Mouse (Mus musculus): ENCODE measurements around the gene Tmem140. TPM values are rescaled to one million over a fixed set of nuclear protein-coding genes. Genes with fewer than 3 reads are reported as not detected.
A peak's percentile ranks its signal among the peaks of the same experiment; 100 is the strongest.

Tmem140 gene
- 6.2 and 7.3 TPM in 2 replicates for polyA plus RNA-seq (2015; fragmentation: Nextera tagmentation; extraction: Ambion mirVana)

DNA sequence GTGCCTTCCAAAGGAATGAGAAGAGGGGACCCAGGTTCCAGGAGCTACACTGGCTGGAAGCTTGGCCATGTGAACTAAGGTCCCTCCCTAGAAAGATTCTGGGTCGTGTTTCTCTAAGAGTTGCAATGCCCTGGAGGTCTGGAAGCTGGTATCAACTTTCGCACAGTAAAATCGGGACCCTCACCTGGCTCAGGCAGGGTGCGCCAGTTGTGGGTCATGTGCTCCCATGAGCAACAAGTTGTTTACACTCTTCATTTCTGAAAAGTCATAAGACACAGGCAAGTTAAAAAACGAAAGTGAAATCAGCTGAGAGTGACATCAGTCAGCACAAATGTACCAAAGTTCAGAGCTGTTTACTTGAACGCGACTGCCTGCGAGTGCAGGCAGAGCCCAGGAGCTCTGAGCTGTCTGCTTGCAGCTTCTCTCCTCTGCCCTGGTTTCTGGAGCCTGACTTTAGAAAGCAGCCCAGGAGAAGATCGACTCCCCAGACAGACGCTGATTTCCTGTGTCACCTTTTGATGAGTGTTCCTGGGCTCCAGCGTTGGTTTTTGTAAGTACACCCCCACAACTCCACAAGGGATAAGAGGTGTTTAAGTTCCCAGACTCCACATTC lies at the start of gene Tmem140:
Gene Tmem140, plus strand, starts transcription at position 356 of the 613 bp plus-strand sequence.
- Histone ChIP-seq H3K27ac (peak within 1 kb of the TSS; percentile 60), H3K9me3 (replicated peaks; ENCODE audit: low read length) (no peaks in the 10 kb centered on the region), H3K27me3 (ENCODE audit: insufficient read depth, low read length) (no peaks in the 10 kb centered on the region), H3K4me3 (replicated peaks; ENCODE audit: low read depth, low read length) (peak within 1 kb of the TSS; percentile 27), H3K36me3 (ENCODE audit: insufficient read depth, low read length) (no peaks in the 10 kb centered on the region), H3K4me1 (replicated peaks; ENCODE audit: insufficient read depth, low read length) (peaks cover 15% of the 10 kb centered on the region), H3K4me2 (ENCODE audit: low read length) (peak within 1 kb of the TSS; percentile 56), H3K9ac (ENCODE audit: low read depth, low read length) (peak within 1 kb of the TSS; percentile 44; the same call in 1 of the 2 replicates)
- WGBS = 14% methylated on average over 11 of the region's 11 CpGs
- ATAC-seq (replicated peaks; ENCODE audit: low FRiP score, low read depth) (peak; percentile 72), DNase-seq (ENCODE audit: low spot score) (peak; percentile 81)
- no peak for TF ChIP-seq CTCF (IDR thresholded peaks at IDR 0.05; ENCODE audit: low read depth)

DNA sequence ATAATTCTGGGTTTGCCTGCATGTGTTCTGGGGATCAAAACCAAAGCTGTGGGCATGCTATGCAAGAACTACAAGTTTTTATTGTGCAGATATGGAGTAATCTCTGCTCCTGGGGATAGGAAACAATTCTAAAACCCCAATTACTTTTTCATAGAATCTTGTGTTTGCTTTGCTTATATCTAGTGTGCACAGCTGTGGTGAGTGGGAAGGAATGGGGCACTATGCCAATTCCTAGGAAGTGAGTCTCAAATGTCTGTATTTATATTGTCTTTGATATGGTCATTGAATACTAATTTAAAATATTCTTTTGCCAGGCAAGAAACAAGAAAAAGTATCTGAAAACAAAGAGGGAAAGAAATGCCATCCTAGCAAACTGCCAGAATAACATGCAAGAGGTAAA lies 38.5 kb upstream of the Tmem140 start:
- TF ChIP-seq CTCF (IDR thresholded peaks at IDR 0.05; ENCODE audit: low read depth) = no peak
- no peak for DNase-seq (ENCODE audit: low spot score)
- H3K9me3 ChIP-seq (replicated peaks; ENCODE audit: low read length) = no peaks in the 10 kb centered on the region; the same call in 1 of the 2 replicates
- no peak overlapping the region for H3K27ac ChIP-seq
- no peak overlapping the region for H3K4me2 ChIP-seq (ENCODE audit: low read length)
- no peak for ATAC-seq (replicated peaks; ENCODE audit: low FRiP score, low read depth)
- no peak overlapping the region for H3K9ac ChIP-seq (ENCODE audit: low read depth, low read length)
- H3K4me1 ChIP-seq (replicated peaks; ENCODE audit: insufficient read depth, low read length) = no peaks in the 10 kb centered on the region
- H3K27me3 ChIP-seq (ENCODE audit: insufficient read depth, low read length) = no peaks in the 10 kb centered on the region
- H3K36me3 ChIP-seq (ENCODE audit: insufficient read depth, low read length) = no peaks in the 10 kb centered on the region
- no peak overlapping the region for H3K4me3 ChIP-seq (replicated peaks; ENCODE audit: low read depth, low read length)

DNA sequence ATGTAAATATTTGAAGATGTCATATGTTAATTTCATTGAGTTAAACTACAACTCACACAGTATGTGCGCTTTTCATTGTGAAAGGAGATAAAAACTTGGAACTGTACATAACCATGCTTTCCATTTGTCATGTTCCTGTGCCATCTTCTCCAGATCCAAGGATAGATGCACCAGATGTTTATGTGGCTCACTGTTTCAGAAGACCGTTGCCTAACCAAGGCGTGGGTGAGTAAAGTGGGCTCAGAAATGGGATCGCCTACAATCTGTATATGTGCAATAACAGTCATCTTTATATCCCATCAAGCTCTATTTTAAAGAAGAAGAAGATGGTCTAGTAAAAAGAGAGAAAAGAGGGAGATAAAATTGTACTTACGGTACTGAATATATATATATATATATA lies 30.6 kb upstream of the Tmem140 start:
- H3K4me3 ChIP-seq (replicated peaks; ENCODE audit: low read depth, low read length) = no peak overlapping the region
- ATAC-seq (replicated peaks; ENCODE audit: low FRiP score, low read depth) = no peak
- H3K4me2 ChIP-seq (ENCODE audit: low read length) = no peak overlapping the region
- no peak overlapping the region for H3K9ac ChIP-seq (ENCODE audit: low read depth, low read length)
- 96% methylated on average over 5 of the region's 5 CpGs for WGBS
- H3K9me3 ChIP-seq (replicated peaks; ENCODE audit: low read length) = no peaks in the 10 kb centered on the region
- no peak for TF ChIP-seq CTCF (IDR thresholded peaks at IDR 0.05; ENCODE audit: low read depth)
- H3K27me3 ChIP-seq (ENCODE audit: insufficient read depth, low read length) = no peaks in the 10 kb centered on the region
- no peaks in the 10 kb centered on the region for H3K36me3 ChIP-seq (ENCODE audit: insufficient read depth, low read length)
- DNase-seq (ENCODE audit: low spot score) = no peak
- no peaks in the 10 kb centered on the region for H3K4me1 ChIP-seq (replicated peaks; ENCODE audit: insufficient read depth, low read length)
- no peak overlapping the region for H3K27ac ChIP-seq

DNA sequence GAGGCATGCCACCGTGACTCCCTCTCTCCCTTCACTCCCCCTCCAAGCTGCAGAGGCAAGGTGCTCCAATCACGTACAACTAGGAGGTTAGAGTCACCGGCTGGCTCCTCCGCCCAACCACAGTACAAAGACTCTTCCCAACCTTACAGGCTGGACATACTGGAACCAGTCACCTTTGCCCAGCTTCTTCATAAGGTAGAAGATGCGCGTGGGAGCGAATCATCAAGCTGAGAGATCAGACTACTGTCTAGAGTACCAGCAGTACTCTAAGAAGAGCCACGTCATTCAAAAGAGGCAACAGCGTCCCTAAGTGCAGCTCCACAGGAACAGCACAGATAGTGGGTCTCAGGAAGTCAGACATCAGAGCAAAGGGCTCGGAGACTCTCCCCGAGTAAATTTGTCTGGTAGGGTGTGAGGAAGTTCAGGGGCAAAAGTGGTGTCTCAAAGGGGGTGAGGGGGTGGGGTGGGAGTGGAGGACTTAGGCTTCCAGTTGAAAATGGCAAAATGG lies 1.3 kb upstream of the Tmem140 start:
- Histone ChIP-seq H3K4me2 (ENCODE audit: low read length) (no peak overlapping the region), H3K9ac (ENCODE audit: low read depth, low read length) (no peak overlapping the region), H3K27ac (no peak overlapping the region), H3K27me3 (ENCODE audit: insufficient read depth, low read length) (no peaks in the 10 kb centered on the region), H3K4me1 (replicated peaks; ENCODE audit: insufficient read depth, low read length) (peaks cover 15% of the 10 kb centered on the region), H3K36me3 (ENCODE audit: insufficient read depth, low read length) (no peaks in the 10 kb centered on the region), H3K4me3 (replicated peaks; ENCODE audit: low read depth, low read length) (no peak overlapping the region), H3K9me3 (replicated peaks; ENCODE audit: low read length) (no peaks in the 10 kb centered on the region)
- TF ChIP-seq CTCF (IDR thresholded peaks at IDR 0.05; ENCODE audit: low read depth) = no peak
- ATAC-seq (replicated peaks; ENCODE audit: low FRiP score, low read depth) (no peak), DNase-seq (ENCODE audit: low spot score) (no peak)
- whole genome bisulfite sequencing = 89% methylated on average over 11 of the region's 11 CpGs

DNA sequence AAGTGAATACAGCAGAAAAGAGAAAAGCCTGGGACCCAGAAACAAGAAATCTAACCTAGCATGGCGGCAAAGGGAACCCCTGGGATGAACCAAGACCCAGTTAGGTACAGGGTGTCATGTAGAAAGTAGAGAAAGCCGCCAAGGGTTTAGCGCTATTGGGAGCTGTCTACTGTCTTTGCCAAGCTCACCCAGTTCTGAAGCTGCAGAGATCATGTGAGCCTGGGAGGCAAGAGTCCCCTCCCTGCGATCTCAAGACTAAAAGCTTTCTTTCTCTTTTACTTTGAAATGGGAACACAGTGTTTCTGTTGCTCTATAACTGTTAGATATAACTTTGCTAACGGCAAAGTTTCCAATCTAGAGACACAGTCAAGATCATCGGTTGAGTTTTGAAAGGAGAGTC lies 565 bp upstream of the Tmem140 start:
- no peak overlapping the region for H3K4me3 ChIP-seq (replicated peaks; ENCODE audit: low read depth, low read length)
- TF ChIP-seq CTCF (IDR thresholded peaks at IDR 0.05; ENCODE audit: low read depth) = no peak
- no peaks in the 10 kb centered on the region for H3K27me3 ChIP-seq (ENCODE audit: insufficient read depth, low read length)
- H3K9me3 ChIP-seq (replicated peaks; ENCODE audit: low read length) = no peaks in the 10 kb centered on the region
- no peaks in the 10 kb centered on the region for H3K36me3 ChIP-seq (ENCODE audit: insufficient read depth, low read length)
- H3K4me1 ChIP-seq (replicated peaks; ENCODE audit: insufficient read depth, low read length) = peaks cover 15% of the 10 kb centered on the region
- DNase-seq (ENCODE audit: low spot score) (no peak), ATAC-seq (replicated peaks; ENCODE audit: low FRiP score, low read depth) (no peak)
- 93% methylated on average over 6 of the region's 6 CpGs for WGBS
- H3K27ac ChIP-seq = peak overlapping the region; percentile 60; the same call in 1 of the 2 replicates
- peak overlapping the region; percentile 56 for H3K4me2 ChIP-seq (ENCODE audit: low read length)
- H3K9ac ChIP-seq (ENCODE audit: low read depth, low read length) = peak overlapping the region; percentile 44; the same call in 1 of the 2 replicates

DNA sequence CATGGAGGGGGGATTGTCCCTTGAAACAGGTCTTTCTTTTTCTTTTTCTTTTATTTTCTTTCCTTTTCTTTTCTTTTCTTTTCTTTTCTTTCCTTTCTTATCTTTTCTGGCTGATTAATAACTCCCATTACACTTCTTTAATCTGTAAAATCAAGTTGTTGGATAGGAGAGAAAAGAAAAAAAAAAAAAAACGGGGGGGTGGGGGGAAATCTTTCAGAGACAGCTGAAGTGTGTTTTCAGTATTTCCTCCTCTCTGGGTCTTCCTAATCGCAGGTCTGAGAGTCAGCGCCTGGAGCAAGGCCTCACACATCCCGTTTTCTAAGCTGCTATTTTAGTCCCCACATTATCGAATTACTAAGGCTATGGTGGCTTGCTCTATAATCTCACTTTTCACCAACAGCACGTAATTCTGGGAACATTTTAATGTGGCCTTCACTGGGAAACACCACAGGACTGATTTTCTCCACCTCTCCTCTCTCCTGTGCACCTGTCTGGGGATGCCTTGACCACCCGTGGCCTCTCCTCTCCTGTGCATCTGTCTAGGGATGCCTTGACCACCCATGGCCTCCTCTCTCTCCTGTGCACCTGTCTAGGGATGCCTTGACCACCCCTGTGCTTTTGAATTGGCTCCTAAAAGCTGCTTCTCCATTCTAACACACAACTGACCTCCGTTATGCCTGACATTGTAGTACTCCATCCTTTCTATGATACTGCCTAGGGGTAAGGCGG lies 1.0 kb downstream of the Tmem140 start:
- Histone ChIP-seq H3K9ac (ENCODE audit: low read depth, low read length) (no peak overlapping the region), H3K36me3 (ENCODE audit: insufficient read depth, low read length) (no peaks in the 10 kb centered on the region), H3K27me3 (ENCODE audit: insufficient read depth, low read length) (no peaks in the 10 kb centered on the region), H3K4me1 (replicated peaks; ENCODE audit: insufficient read depth, low read length) (peaks cover 15% of the 10 kb centered on the region), H3K9me3 (replicated peaks; ENCODE audit: low read length) (no peaks in the 10 kb centered on the region), H3K4me3 (replicated peaks; ENCODE audit: low read depth, low read length) (no peak overlapping the region), H3K4me2 (ENCODE audit: low read length) (peak overlapping the region; percentile 56; the same call in 1 of the 2 replicates), H3K27ac (no peak overlapping the region)
- no peak for TF ChIP-seq CTCF (IDR thresholded peaks at IDR 0.05; ENCODE audit: low read depth)
- DNase-seq (ENCODE audit: low spot score) = no peak
- ATAC-seq (replicated peaks; ENCODE audit: low FRiP score, low read depth) = no peak
- WGBS = 53% methylated on average over 9 of the region's 9 CpGs
